Mouse (Mus musculus): Measurements from ENCODE around the gene Hoxa3. TPM values are rescaled to one million over a fixed set of nuclear protein-coding genes. Genes with fewer than 3 reads are reported as not detected.

The Hoxa3 gene
- polyA plus RNA-seq, 1 experiment from 2014 or later: 0.24 TPM

- H3K4me2 ChIP-seq: no peak overlapping the region
- WGBS (ENCODE audit: insufficient replicate concordance): 2% methylated on average over 38 of the region's 38 CpGs
- no peak for ATAC-seq (ENCODE audit: low read depth)
- H3K9ac ChIP-seq: no peak overlapping the region
- peaks cover 98% of the 10 kb centered on the region for H3K27me3 ChIP-seq
- H3K9me3 ChIP-seq (replicated peaks): no peaks in the 10 kb centered on the region
- no peaks in the 10 kb centered on the region for H3K36me3 ChIP-seq
- no peak for DNase-seq
- H3K4me1 ChIP-seq (replicated peaks): no peaks in the 10 kb centered on the region
- no peak overlapping the region for H3K27ac ChIP-seq
- no peak overlapping the region for H3K4me3 ChIP-seq (replicated peaks)
These were observed 15.6 kb upstream of the Hoxa3 start for GRCm38 (mm10) chr6:52228475-52229465.

- Histone ChIP-seq H3K9me3 (replicated peaks) (no peaks in the 10 kb centered on the region), H3K27ac (no peak overlapping the region), H3K4me2 (no peak overlapping the region), H3K36me3 (no peaks in the 10 kb centered on the region), H3K4me3 (replicated peaks) (no peak overlapping the region), H3K9ac (no peak overlapping the region), H3K27me3 (peaks cover 98% of the 10 kb centered on the region), H3K4me1 (replicated peaks) (no peaks in the 10 kb centered on the region)
- no peak for DNase-seq
- ATAC-seq (ENCODE audit: low read depth): no peak
- WGBS (ENCODE audit: insufficient replicate concordance): 6% methylated on average over 11 of the region's 11 CpGs
These were observed 14.5 kb upstream of the Hoxa3 start for GRCm38 (mm10) chr6:52227470-52228222.

DNA sequence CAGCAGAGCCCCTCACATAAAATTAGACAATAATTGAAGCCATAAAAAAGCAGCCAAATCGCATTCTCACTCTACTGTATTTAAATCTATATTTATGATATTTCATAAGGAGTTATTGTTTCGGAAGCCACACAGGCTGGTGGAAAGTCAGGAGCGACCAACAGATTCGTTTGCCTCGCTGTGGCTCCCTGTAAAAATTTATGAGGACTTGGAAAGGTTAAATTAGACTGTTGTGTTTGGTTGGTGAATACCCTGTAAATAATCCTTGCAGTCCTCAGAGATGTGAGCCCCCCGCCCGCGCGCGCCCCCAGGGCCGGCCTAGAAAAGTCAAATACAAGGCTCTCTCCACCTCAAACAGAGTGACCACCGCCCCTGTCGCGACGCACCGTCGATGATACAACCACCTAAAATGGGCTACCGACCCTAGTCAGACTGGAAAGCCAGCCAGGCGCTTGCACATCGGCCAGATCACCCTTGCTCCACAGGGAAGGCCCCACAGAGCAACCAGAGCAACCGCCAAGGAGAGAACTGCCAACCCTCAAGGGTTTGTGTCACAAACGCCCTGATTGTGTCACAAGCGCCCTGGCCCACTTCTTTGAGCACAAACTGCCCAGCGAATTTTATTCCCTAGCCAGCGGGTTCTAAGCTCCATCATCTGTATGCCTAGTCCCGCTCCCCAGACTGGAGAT is 13.6 kb upstream of the Hoxa3 start:
- peaks cover 98% of the 10 kb centered on the region for H3K27me3 ChIP-seq
- WGBS (ENCODE audit: insufficient replicate concordance): 8% methylated on average over 26 of the region's 26 CpGs
- H3K9me3 ChIP-seq (replicated peaks): no peaks in the 10 kb centered on the region
- H3K27ac ChIP-seq: no peak overlapping the region
- H3K4me3 ChIP-seq (replicated peaks): no peak overlapping the region
- H3K4me1 ChIP-seq (replicated peaks): 0 out of 2 replicates have a peak, but pooled peaks cover 3% of the 10 kb centered on the region
- ATAC-seq (ENCODE audit: low read depth) (no peak), DNase-seq (no peak)
- no peak overlapping the region for H3K9ac ChIP-seq
- H3K4me2 ChIP-seq: no peak overlapping the region
- H3K36me3 ChIP-seq: no peaks in the 10 kb centered on the region

GRCm38 (mm10) chr6:52225612-52226568 is 12.8 kb upstream of the Hoxa3 start:
- DNase-seq (no peak), ATAC-seq (ENCODE audit: low read depth) (no peak)
- H3K27ac ChIP-seq: no peak overlapping the region
- peaks cover 99% of the 10 kb centered on the region for H3K27me3 ChIP-seq
- H3K9me3 ChIP-seq (replicated peaks): no peaks in the 10 kb centered on the region
- peak overlapping the region; percentile 39 for H3K4me2 ChIP-seq
- WGBS (ENCODE audit: insufficient replicate concordance): 1% methylated on average over 69 of the region's 69 CpGs
- H3K4me1 ChIP-seq (replicated peaks): 0 out of 2 replicates have a peak, but pooled peaks cover 4% of the 10 kb centered on the region
- H3K4me3 ChIP-seq (replicated peaks): peak overlapping the region; percentile 32
- H3K9ac ChIP-seq: no peak overlapping the region
- no peaks in the 10 kb centered on the region for H3K36me3 ChIP-seq

- Histone ChIP-seq H3K27ac (no peak overlapping the region), H3K27me3 (peaks cover 99% of the 10 kb centered on the region), H3K36me3 (no peaks in the 10 kb centered on the region), H3K9me3 (replicated peaks) (no peaks in the 10 kb centered on the region), H3K4me3 (replicated peaks) (peak overlapping the region; percentile 32), H3K4me1 (replicated peaks) (0 out of 2 replicates have a peak, but pooled peaks cover 4% of the 10 kb centered on the region), H3K4me2 (peak overlapping the region; percentile 39), H3K9ac (no peak overlapping the region)
- 3% methylated on average over 35 of the region's 36 CpGs for WGBS (ENCODE audit: insufficient replicate concordance)
- ATAC-seq (ENCODE audit: low read depth): no peak
- no peak for DNase-seq
These were observed 11.9 kb upstream of the Hoxa3 start for GRCm38 (mm10) chr6:52224895-52225611.

GRCm38 (mm10) chr6:52223939-52224760 is 11.0 kb upstream of the Hoxa3 start:
- no peak overlapping the region for H3K27ac ChIP-seq
- 5% methylated on average over 24 of the region's 24 CpGs for WGBS (ENCODE audit: insufficient replicate concordance)
- no peaks in the 10 kb centered on the region for H3K9me3 ChIP-seq (replicated peaks)
- H3K4me2 ChIP-seq: 0 out of 2 replicates have a peak overlapping the region, but pooled peaks have one; percentile 24
- DNase-seq: no peak
- H3K36me3 ChIP-seq: no peaks in the 10 kb centered on the region
- 0 out of 2 replicates have a peak, but pooled peaks cover 4% of the 10 kb centered on the region for H3K4me1 ChIP-seq (replicated peaks)
- ATAC-seq (ENCODE audit: low read depth): no peak
- no peak overlapping the region for H3K9ac ChIP-seq
- H3K27me3 ChIP-seq: peaks cover 99% of the 10 kb centered on the region
- peak overlapping the region; percentile 6 for H3K4me3 ChIP-seq (replicated peaks)

- ATAC-seq (ENCODE audit: low read depth): no peak
- DNase-seq: no peak
- no peak overlapping the region for H3K4me3 ChIP-seq (replicated peaks)
- H3K9me3 ChIP-seq (replicated peaks): no peaks in the 10 kb centered on the region
- peaks cover 100% of the 10 kb centered on the region for H3K27me3 ChIP-seq
- no peak overlapping the region for H3K27ac ChIP-seq
- H3K9ac ChIP-seq: no peak overlapping the region
- no peak overlapping the region for H3K4me2 ChIP-seq
- no peaks in the 10 kb centered on the region for H3K36me3 ChIP-seq
- 0 out of 2 replicates have a peak, but pooled peaks cover 4% of the 10 kb centered on the region for H3K4me1 ChIP-seq (replicated peaks)
- 25% methylated on average over 13 of the region's 13 CpGs for WGBS (ENCODE audit: insufficient replicate concordance)
These were observed 9.6 kb upstream of the Hoxa3 start for GRCm38 (mm10) chr6:52222729-52223128.

GRCm38 (mm10) chr6:52221993-52222685 is 9.0 kb upstream of the Hoxa3 start:
- Histone ChIP-seq H3K27ac (no peak overlapping the region), H3K9me3 (replicated peaks) (no peaks in the 10 kb centered on the region), H3K4me1 (replicated peaks) (peaks cover 10% of the 10 kb centered on the region), H3K4me3 (replicated peaks) (peak overlapping the region; percentile 52), H3K36me3 (no peaks in the 10 kb centered on the region), H3K9ac (no peak overlapping the region), H3K27me3 (peaks cover 100% of the 10 kb centered on the region), H3K4me2 (peak overlapping the region; percentile 70)
- DNase-seq: no peak
- 11% methylated on average over 21 of the region's 21 CpGs for WGBS (ENCODE audit: insufficient replicate concordance)
- ATAC-seq (ENCODE audit: low read depth): no peak
